Mouse (Mus musculus) layer of hippocampus, adult 11-12 months (tissue): Measurements from ENCODE around the gene Sectm1a.
"Not testable (repeated sequence)": the region's sequence is repeated elsewhere in the genome, so short reads cannot be mapped to it uniquely, and the experiment has no call there.

Experiments used
- DNase-seq: peaks from one replicate; pipeline ENCODE4 v3.0.0; 2022; ENCODE audit warnings: low spot score

The Sectm1a gene

GRCm38 (mm10) chr11:121089756-121090546, 8.9 kb upstream of the Sectm1a start:
- DNase-seq, result no peak

GRCm38 (mm10) chr11:121088997-121089396, 8.0 kb upstream of the Sectm1a start:
- no peak for DNase-seq

GRCm38 (mm10) chr11:121086296-121086695, 5.3 kb upstream of the Sectm1a start:
- DNase-seq, result no peak

GRCm38 (mm10) chr11:121085181-121085580, 4.2 kb upstream of the Sectm1a start:
- no peak for DNase-seq

GRCm38 (mm10) chr11:121082857-121083500, 2.0 kb upstream of the Sectm1a start:
- peak; percentile 32 for DNase-seq

GRCm38 (mm10) chr11:121082250-121082649, 1.2 kb upstream of the Sectm1a start:
- DNase-seq, result no peak

- no peak for DNase-seq
These were observed 690 bp downstream of the Sectm1a start for GRCm38 (mm10) chr11:121080330-121080729.

GRCm38 (mm10) chr11:121075655-121076054, 5.4 kb downstream of the Sectm1a start:
- no peak for DNase-seq

- DNase-seq, result not testable (repeated sequence)
These were observed 11.4 kb downstream of the Sectm1a start for GRCm38 (mm10) chr11:121069662-121070061.

- DNase-seq, result no peak
These were observed 13.1 kb downstream of the Sectm1a start for GRCm38 (mm10) chr11:121067895-121068294.

GRCm38 (mm10) chr11:121064197-121064596, 16.8 kb downstream of the Sectm1a start:
- DNase-seq, result no peak

- no peak for DNase-seq
These were observed 17.6 kb downstream of the Sectm1a start, which contains the start of gene Sectm1b for GRCm38 (mm10) chr11:121063379-121063778. Gene Sectm1b (minus strand): TSS chr11:121063569.

- DNase-seq, result no peak
These were observed 19.4 kb downstream of the Sectm1a start for GRCm38 (mm10) chr11:121061615-121062014.

GRCm38 (mm10) chr11:121060401-121061067, 20.5 kb downstream of the Sectm1a start:
- DNase-seq, result not testable (repeated sequence)

GRCm38 (mm10) chr11:121059471-121059870, 21.5 kb downstream of the Sectm1a start:
- no peak for DNase-seq

GRCm38 (mm10) chr11:121058956-121059355, 22.1 kb downstream of the Sectm1a start:
- no peak for DNase-seq

GRCm38 (mm10) chr11:121058122-121058521, 22.9 kb downstream of the Sectm1a start:
- DNase-seq, result no peak

- DNase-seq, result no peak
These were observed 24.3 kb downstream of the Sectm1a start for GRCm38 (mm10) chr11:121056536-121057236.

- peak; percentile 80 for DNase-seq
These were observed 27.5 kb downstream of the Sectm1a start for GRCm38 (mm10) chr11:121053536-121053935.

- DNase-seq, result no peak
These were observed 28.6 kb downstream of the Sectm1a start for GRCm38 (mm10) chr11:121052387-121052786.

GRCm38 (mm10) chr11:121051793-121052192, 29.2 kb downstream of the Sectm1a start:
- no peak for DNase-seq

- DNase-seq, result no peak
These were observed 31.2 kb downstream of the Sectm1a start for GRCm38 (mm10) chr11:121049840-121050239.
